Mouse (Mus musculus) ES-Bruce4 (cell line): ENCODE data around the gene Skp2.

Experiments
- CTCF ChIP-seq: IDR thresholded peaks from one replicate; pipeline ENCODE4 v1.8.1; 2011; ENCODE audit warnings: low read depth, low read length
- EP300 ChIP-seq: IDR thresholded peaks from 2 replicates; pipeline ENCODE4 v1.6.1; 2011; ENCODE audit warnings: low read depth, low read length; ENCODE audit not compliant: insufficient read depth
- POLR2A ChIP-seq: IDR thresholded peaks from one replicate; pipeline ENCODE4 v1.8.1; 2011; ENCODE audit warnings: low read length; ENCODE audit not compliant: insufficient read depth

- TF ChIP-seq CTCF (no peak), EP300 (no peak), POLR2A (no peak)
Measured at GRCm38 (mm10) chr15:9088683-9089072, 66.5 kb downstream of the Skp2 start.
